Mouse (Mus musculus): ENCODE data around the gene Stk32c.

- TF ChIP-seq CTCF (IDR thresholded peaks at IDR 0.05; ENCODE audit: extremely low read depth, insufficient read depth, low read length) (no peak), POLR2A (IDR thresholded peaks at IDR 0.05; ENCODE audit: extremely low read depth, insufficient read depth, low read length) (no peak)
These were observed 40.4 kb upstream of the Stk32c start for GRCm38 (mm10) chr7:139253462-139253861.
